Mouse (Mus musculus): Measurements from ENCODE around the gene Unc13b. TPM values are rescaled to one million over a fixed set of nuclear protein-coding genes. Genes with fewer than 3 reads are reported as not detected.
A peak's percentile ranks its signal among the peaks of the same experiment; 100 is the strongest.

Gene Unc13b
- polyA plus RNA-seq, 1 experiment from 2014 or later, result 5.4 TPM

- WGBS, result 58% methylated on average over 6 of the region's 6 CpGs
- no peak for ATAC-seq (ENCODE audit: low read depth)
- no peaks in the 10 kb centered on the region for H3K36me3 ChIP-seq (ENCODE audit: control insufficient read depth, insufficient read depth, low read length)
- no peak overlapping the region for H3K4me3 ChIP-seq (ENCODE audit: low read length)
- H3K4me2 ChIP-seq (ENCODE audit: low read depth, low read length), result no peak overlapping the region
- no peak overlapping the region for H3K27ac ChIP-seq (ENCODE audit: low read length)
- H3K4me1 ChIP-seq (replicated peaks; ENCODE audit: control insufficient read depth, insufficient read depth, low read length), result no peaks in the 10 kb centered on the region
- H3K27me3 ChIP-seq (ENCODE audit: control insufficient read depth, insufficient read depth, low read depth, low read length), result no peaks in the 10 kb centered on the region
- H3K9ac ChIP-seq (ENCODE audit: low read length), result no peak overlapping the region
- no peaks in the 10 kb centered on the region for H3K9me3 ChIP-seq (ENCODE audit: control insufficient read depth, low read length)
Observed at GRCm38 (mm10) chr4:43251269-43251668, 192.5 kb downstream of the Unc13b start.

GRCm38 (mm10) chr4:43257040-43257439, 198.3 kb downstream of the Unc13b start:
- H3K27me3 ChIP-seq (ENCODE audit: control insufficient read depth, insufficient read depth, low read depth, low read length), result no peaks in the 10 kb centered on the region
- no peaks in the 10 kb centered on the region for H3K9me3 ChIP-seq (ENCODE audit: control insufficient read depth, low read length)
- H3K36me3 ChIP-seq (ENCODE audit: control insufficient read depth, insufficient read depth, low read length), result no peaks in the 10 kb centered on the region
- no peak overlapping the region for H3K4me3 ChIP-seq (ENCODE audit: low read length)
- WGBS, result 95% methylated on average over 2 of the region's 2 CpGs
- peaks cover 5% of the 10 kb centered on the region for H3K4me1 ChIP-seq (replicated peaks; ENCODE audit: control insufficient read depth, insufficient read depth, low read length)
- ATAC-seq (ENCODE audit: low read depth), result no peak
- H3K27ac ChIP-seq (ENCODE audit: low read length), result no peak overlapping the region
- H3K9ac ChIP-seq (ENCODE audit: low read length), result no peak overlapping the region
- no peak overlapping the region for H3K4me2 ChIP-seq (ENCODE audit: low read depth, low read length)

- Histone ChIP-seq H3K4me1 (replicated peaks; ENCODE audit: control insufficient read depth, insufficient read depth, low read length) (peaks cover 5% of the 10 kb centered on the region), H3K4me2 (ENCODE audit: low read depth, low read length) (no peak overlapping the region)
- 77% methylated on average over 4 of the region's 4 CpGs for whole genome bisulfite sequencing
Observed at GRCm38 (mm10) chr4:43258556-43258955, 199.8 kb downstream of the Unc13b start.

GRCm38 (mm10) chr4:43259435-43259834, 200.7 kb downstream of the Unc13b start:
- Histone ChIP-seq H3K4me2 (ENCODE audit: low read depth, low read length) (no peak overlapping the region), H3K9me3 (ENCODE audit: control insufficient read depth, low read length) (no peaks in the 10 kb centered on the region), H3K4me1 (replicated peaks; ENCODE audit: control insufficient read depth, insufficient read depth, low read length) (peaks cover 5% of the 10 kb centered on the region), H3K9ac (ENCODE audit: low read length) (no peak overlapping the region), H3K27me3 (ENCODE audit: control insufficient read depth, insufficient read depth, low read depth, low read length) (no peaks in the 10 kb centered on the region), H3K36me3 (ENCODE audit: control insufficient read depth, insufficient read depth, low read length) (no peaks in the 10 kb centered on the region), H3K4me3 (ENCODE audit: low read length) (no peak overlapping the region), H3K27ac (ENCODE audit: low read length) (no peak overlapping the region)
- 41% methylated on average over 3 of the region's 3 CpGs for WGBS
- no peak for ATAC-seq (ENCODE audit: low read depth)

More at GRCm38 (mm10) chr4:43258556-43258955, 199.8 kb downstream of the Unc13b start:
- Histone ChIP-seq H3K9me3 (ENCODE audit: control insufficient read depth, low read length) (no peaks in the 10 kb centered on the region), H3K27ac (ENCODE audit: low read length) (no peak overlapping the region), H3K4me3 (ENCODE audit: low read length) (no peak overlapping the region), H3K27me3 (ENCODE audit: control insufficient read depth, insufficient read depth, low read depth, low read length) (no peaks in the 10 kb centered on the region), H3K36me3 (ENCODE audit: control insufficient read depth, insufficient read depth, low read length) (no peaks in the 10 kb centered on the region), H3K9ac (ENCODE audit: low read length) (no peak overlapping the region)
- ATAC-seq (ENCODE audit: low read depth), result no peak

- no peaks in the 10 kb centered on the region for H3K27me3 ChIP-seq (ENCODE audit: control insufficient read depth, insufficient read depth, low read depth, low read length)
- 41% methylated on average over 5 of the region's 5 CpGs for WGBS
- H3K4me1 ChIP-seq (replicated peaks; ENCODE audit: control insufficient read depth, insufficient read depth, low read length), result peaks cover 5% of the 10 kb centered on the region
- H3K4me3 ChIP-seq (ENCODE audit: low read length), result no peak overlapping the region
- H3K9ac ChIP-seq (ENCODE audit: low read length), result no peak overlapping the region
- H3K36me3 ChIP-seq (ENCODE audit: control insufficient read depth, insufficient read depth, low read length), result no peaks in the 10 kb centered on the region
- H3K4me2 ChIP-seq (ENCODE audit: low read depth, low read length), result no peak overlapping the region
- no peak for ATAC-seq (ENCODE audit: low read depth)
- no peak overlapping the region for H3K27ac ChIP-seq (ENCODE audit: low read length)
- no peaks in the 10 kb centered on the region for H3K9me3 ChIP-seq (ENCODE audit: control insufficient read depth, low read length)
Observed at GRCm38 (mm10) chr4:43260096-43260495, 201.3 kb downstream of the Unc13b start.

GRCm38 (mm10) chr4:43262821-43263220, 204.1 kb downstream of the Unc13b start:
- WGBS, result 83% methylated on average over 6 of the region's 6 CpGs
- peaks cover 12% of the 10 kb centered on the region for H3K4me1 ChIP-seq (replicated peaks; ENCODE audit: control insufficient read depth, insufficient read depth, low read length)
- no peak for ATAC-seq (ENCODE audit: low read depth)
- no peak overlapping the region for H3K27ac ChIP-seq (ENCODE audit: low read length)
- no peaks in the 10 kb centered on the region for H3K36me3 ChIP-seq (ENCODE audit: control insufficient read depth, insufficient read depth, low read length)
- H3K4me3 ChIP-seq (ENCODE audit: low read length), result no peak overlapping the region
- H3K9me3 ChIP-seq (ENCODE audit: control insufficient read depth, low read length), result no peaks in the 10 kb centered on the region
- no peak overlapping the region for H3K9ac ChIP-seq (ENCODE audit: low read length)
- no peaks in the 10 kb centered on the region for H3K27me3 ChIP-seq (ENCODE audit: control insufficient read depth, insufficient read depth, low read depth, low read length)
- no peak overlapping the region for H3K4me2 ChIP-seq (ENCODE audit: low read depth, low read length)

- Histone ChIP-seq H3K9ac (ENCODE audit: low read length) (no peak overlapping the region), H3K4me3 (ENCODE audit: low read length) (no peak overlapping the region), H3K9me3 (ENCODE audit: control insufficient read depth, low read length) (no peaks in the 10 kb centered on the region), H3K4me2 (ENCODE audit: low read depth, low read length) (no peak overlapping the region), H3K27me3 (ENCODE audit: control insufficient read depth, insufficient read depth, low read depth, low read length) (no peaks in the 10 kb centered on the region), H3K27ac (ENCODE audit: low read length) (no peak overlapping the region), H3K4me1 (replicated peaks; ENCODE audit: control insufficient read depth, insufficient read depth, low read length) (peaks cover 7% of the 10 kb centered on the region), H3K36me3 (ENCODE audit: control insufficient read depth, insufficient read depth, low read length) (no peaks in the 10 kb centered on the region)
- no peak for ATAC-seq (ENCODE audit: low read depth)
- WGBS, result 39% methylated on average over 2 of the region's 2 CpGs
Observed at GRCm38 (mm10) chr4:43266146-43266545, 207.4 kb downstream of the Unc13b start.

- Histone ChIP-seq H3K27me3 (ENCODE audit: control insufficient read depth, insufficient read depth, low read depth, low read length) (no peaks in the 10 kb centered on the region), H3K9me3 (ENCODE audit: control insufficient read depth, low read length) (no peaks in the 10 kb centered on the region), H3K9ac (ENCODE audit: low read length) (peak within 1 kb of the TSS; percentile 65), H3K4me3 (ENCODE audit: low read length) (peak within 1 kb of the TSS; percentile 47), H3K4me1 (replicated peaks; ENCODE audit: control insufficient read depth, insufficient read depth, low read length) (peaks cover 7% of the 10 kb centered on the region), H3K27ac (ENCODE audit: low read length) (no peak within 1 kb of the TSS), H3K36me3 (ENCODE audit: control insufficient read depth, insufficient read depth, low read length) (no peaks in the 10 kb centered on the region), H3K4me2 (ENCODE audit: low read depth, low read length) (peak within 1 kb of the TSS; percentile 79)
- WGBS, result 2% methylated on average over 19 of the region's 19 CpGs
- peak; percentile 93 for ATAC-seq (ENCODE audit: low read depth)
Observed at GRCm38 (mm10) chr4:43266623-43267322, 208.0 kb downstream of the Unc13b start, which contains the start of gene Atp8b5. Gene Atp8b5, plus strand, starts transcription at chr4:43267159.

GRCm38 (mm10) chr4:43267323-43267658, 208.5 kb downstream of the Unc13b start:
- Histone ChIP-seq H3K9me3 (ENCODE audit: control insufficient read depth, low read length) (no peaks in the 10 kb centered on the region), H3K4me3 (ENCODE audit: low read length) (peak overlapping the region; percentile 47), H3K4me1 (replicated peaks; ENCODE audit: control insufficient read depth, insufficient read depth, low read length) (peaks cover 7% of the 10 kb centered on the region), H3K27ac (ENCODE audit: low read length) (no peak overlapping the region), H3K4me2 (ENCODE audit: low read depth, low read length) (peak overlapping the region; percentile 79), H3K9ac (ENCODE audit: low read length) (no peak overlapping the region; the same call in 1 of the 2 replicates), H3K27me3 (ENCODE audit: control insufficient read depth, insufficient read depth, low read depth, low read length) (no peaks in the 10 kb centered on the region), H3K36me3 (ENCODE audit: control insufficient read depth, insufficient read depth, low read length) (no peaks in the 10 kb centered on the region)
- no peak for ATAC-seq (ENCODE audit: low read depth)
- 11% methylated on average over 2 of the region's 2 CpGs for WGBS

Measured in lung, embryonic 16.5 days (tissue).